Mouse (Mus musculus) kidney, adult 2 months (tissue): ENCODE measurements around the gene Ythdf2. TPM values are rescaled to one million over a fixed set of nuclear protein-coding genes. Genes with fewer than 3 reads are reported as not detected.
A peak's percentile ranks its signal among the peaks of the same experiment; 100 is the strongest.
"Not testable (repeated sequence)": the region's sequence is repeated elsewhere in the genome, so short reads cannot be mapped to it uniquely, and the experiment has no call there.

Experiments used
- DNase-seq: peaks from one replicate; pipeline ENCODE4 v3.0.0; 2021
- H3K27ac ChIP-seq: fragments of 200-500 bp; 2 replicates; pipeline ENCODE4 v1.5.1; 2012; ENCODE audit warnings: low read depth, low read length, control low read depth, inconsistent platforms; ENCODE audit not compliant: insufficient read depth
- H3K27me3 ChIP-seq: fragments of 200-500 bp; replicated peaks from 2 replicates; pipeline ENCODE4 v1.6.1; 2012; ENCODE audit warnings: mild to moderate bottlenecking, moderate library complexity, low read length, inconsistent platforms; ENCODE audit not compliant: control insufficient read depth, insufficient read depth
- H3K36me3 ChIP-seq: fragments of 200-500 bp; 2 replicates; pipeline ENCODE4 v1.6.1; 2012; ENCODE audit warnings: mild to moderate bottlenecking, moderate library complexity, low read length, inconsistent platforms; ENCODE audit not compliant: control insufficient read depth, insufficient read depth
- H3K4me1 ChIP-seq: fragments of 200-500 bp; 2 replicates; pipeline ENCODE4 v1.6.1; 2011; ENCODE audit warnings: low read length; ENCODE audit not compliant: control insufficient read depth, insufficient read depth
- H3K4me3 ChIP-seq: fragments of 200-500 bp; 2 replicates; pipeline ENCODE4 v1.5.1; 2011; ENCODE audit warnings: mild to moderate bottlenecking, low read depth, low read length, control low read depth; ENCODE audit not compliant: insufficient read depth
- CTCF ChIP-seq: fragments of 200-500 bp; conservative IDR thresholded peaks from 2 replicates; pipeline ENCODE4 v1.5.1; 2011; ENCODE audit warnings: low read depth, mild to moderate bottlenecking, control low read depth, low read length, moderate library complexity, mixed read lengths; ENCODE audit not compliant: insufficient read depth, insufficient read length
- POLR2A ChIP-seq: fragments of 200-500 bp; IDR thresholded peaks from one replicate; pipeline ENCODE4 v1.6.1; 2011; ENCODE audit warnings: low read depth, low read length, control low read depth
- WGBS: fragments of 180-500 bp; shearing (Covaris S2); methylation state at CpG from one replicate; pipeline ENCODE4 v1.1.7; 2018; 5-methylcytosine and 5-hydroxymethylcytosine counted together
- polyA plus RNA-seq: library from polyadenylated mRNA; depleted of rRNA; stranded (reverse); fragments of >200 nt; gene quantifications from 2 replicates; pipeline ENCODE4 v1.2.3, GENCODE M21; 2012

Ythdf2 gene
- polyA plus RNA-seq, 1 experiment, result 14.5 TPM

DNA sequence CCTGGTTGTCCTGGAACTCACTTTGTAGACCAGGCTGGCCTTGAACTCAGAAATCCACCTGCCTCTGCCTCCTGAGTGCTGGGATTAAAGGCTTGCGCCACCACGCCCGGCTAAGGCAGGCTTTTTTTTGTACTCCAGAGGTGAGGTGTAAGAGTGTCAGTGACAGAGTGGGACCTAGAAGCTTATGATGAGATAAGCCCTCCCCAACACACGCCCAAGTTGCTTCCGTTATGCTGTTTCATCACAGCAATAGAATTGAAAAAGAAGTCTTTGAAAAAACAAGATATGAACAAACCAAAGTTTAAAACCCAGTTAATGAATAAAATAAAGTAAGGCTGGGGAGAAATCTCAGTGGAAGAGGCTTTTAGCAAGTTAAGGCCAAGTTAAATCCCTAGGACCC is 18.3 kb upstream of the Ythdf2 start:
- no peak overlapping the region for H3K27ac ChIP-seq
- whole genome bisulfite sequencing, result 98% methylated on average over 5 of the region's 5 CpGs
- H3K36me3 ChIP-seq, result peaks cover 3% of the 10 kb centered on the region

DNA sequence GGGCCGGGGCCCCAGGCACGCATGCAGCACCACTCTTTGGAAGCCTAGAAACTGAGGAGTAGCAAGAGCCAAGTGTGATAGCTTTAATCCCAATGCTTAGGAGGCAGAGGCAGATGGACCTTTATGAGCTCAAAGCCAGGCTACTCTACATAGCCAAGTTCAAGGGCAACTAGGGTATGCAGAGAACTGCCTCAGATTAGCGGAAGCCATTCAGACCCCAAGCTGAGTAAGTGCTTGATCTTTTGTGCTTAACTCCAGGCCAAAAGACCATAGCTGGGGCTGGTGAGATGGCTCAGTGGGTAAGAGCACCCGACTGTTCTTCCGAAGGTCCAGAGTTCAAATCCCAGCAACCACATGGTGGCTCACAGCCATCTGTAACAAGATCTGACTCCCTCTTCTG is 9.9 kb upstream of the Ythdf2 start:
- not testable (repeated sequence) for H3K36me3 ChIP-seq, H3K27me3 ChIP-seq, DNase-seq, H3K4me1 ChIP-seq, H3K4me3 ChIP-seq, H3K27ac ChIP-seq
- WGBS, result 84% methylated on average over 5 of the region's 5 CpGs

More for the DNA sequence above, 18.3 kb upstream of the Ythdf2 start:
- no peak overlapping the region for H3K4me3 ChIP-seq
- TF ChIP-seq CTCF, result no peak
- no peak for TF ChIP-seq POLR2A
- no peaks in the 10 kb centered on the region for H3K27me3 ChIP-seq
- H3K4me1 ChIP-seq, result no peaks in the 10 kb centered on the region
- DNase-seq, result no peak

DNA sequence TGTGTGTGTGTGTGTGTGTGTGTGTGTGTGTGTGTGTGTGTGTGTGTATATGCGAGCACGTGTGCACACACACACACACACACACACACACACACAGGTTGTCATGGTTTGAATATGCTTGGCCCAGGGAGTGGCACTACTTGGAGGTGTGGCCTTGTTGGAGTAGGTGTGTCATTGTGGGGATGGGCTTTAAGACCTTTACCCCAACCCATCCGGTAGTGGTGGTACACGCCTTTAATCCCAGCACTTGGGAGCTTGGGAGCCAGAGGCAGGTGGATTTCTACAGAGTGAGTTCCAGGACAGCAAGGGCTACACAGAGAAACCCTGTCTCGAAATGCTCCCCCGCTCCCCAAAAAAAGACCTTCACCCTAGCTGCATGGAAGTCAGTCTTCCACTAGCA is 6.3 kb upstream of the Ythdf2 start:
- not testable (repeated sequence) for DNase-seq, H3K4me3 ChIP-seq, H3K36me3 ChIP-seq, H3K4me1 ChIP-seq, H3K27me3 ChIP-seq, H3K27ac ChIP-seq
- 74% methylated on average over 5 of the region's 6 CpGs for WGBS

DNA sequence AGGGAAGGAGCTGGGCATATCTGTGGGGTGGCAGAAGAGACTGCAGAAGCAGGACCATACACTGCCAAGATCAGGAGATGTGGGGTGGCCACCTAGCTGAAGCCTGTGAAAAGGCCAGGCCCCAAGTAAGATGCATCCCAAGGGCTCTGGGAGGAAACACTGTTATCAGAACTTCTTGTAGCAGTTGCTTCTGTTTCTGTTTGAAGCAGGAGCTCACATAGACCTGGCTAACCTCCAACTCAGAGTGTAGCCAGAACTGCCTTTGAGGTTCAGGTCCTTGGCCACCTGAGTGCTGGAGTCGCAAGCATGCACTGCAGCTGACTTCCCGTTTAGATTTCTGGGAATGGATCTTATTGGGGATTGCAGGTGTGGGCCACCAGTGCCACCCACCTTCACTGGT is 5.7 kb upstream of the Ythdf2 start:
- DNase-seq, result peak; percentile 18
- Histone ChIP-seq H3K4me3 (no peak overlapping the region), H3K36me3 (no peaks in the 10 kb centered on the region), H3K27me3 (no peaks in the 10 kb centered on the region), H3K27ac (no peak overlapping the region), H3K4me1 (no peaks in the 10 kb centered on the region)
- no peak for TF ChIP-seq CTCF
- TF ChIP-seq POLR2A, result no peak
- WGBS, result 55% methylated on average over 2 of the region's 2 CpGs

DNA sequence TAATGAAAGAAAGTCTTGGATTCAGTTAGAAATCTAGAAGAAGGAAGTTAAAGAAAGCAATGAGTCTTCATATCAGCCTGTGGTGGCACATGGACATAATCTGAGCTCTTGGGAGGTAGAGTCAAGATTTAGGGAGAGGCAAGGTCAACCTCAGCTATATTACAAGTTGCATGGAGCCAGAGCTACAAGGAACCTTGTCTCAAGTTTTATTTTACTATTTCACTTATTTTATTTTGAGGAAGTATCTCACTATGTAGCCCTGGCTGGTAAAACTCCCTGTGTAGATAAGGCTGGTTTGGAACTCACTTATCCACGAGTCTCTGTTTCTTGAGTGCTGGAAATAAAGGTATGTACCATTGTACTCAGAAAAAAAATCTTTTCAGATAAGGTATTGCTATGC is 4.5 kb upstream of the Ythdf2 start:
- WGBS, result 91% methylated on average over 1 of the region's 1 CpGs
- H3K27ac ChIP-seq, result no peak overlapping the region
- no peak for DNase-seq

DNA sequence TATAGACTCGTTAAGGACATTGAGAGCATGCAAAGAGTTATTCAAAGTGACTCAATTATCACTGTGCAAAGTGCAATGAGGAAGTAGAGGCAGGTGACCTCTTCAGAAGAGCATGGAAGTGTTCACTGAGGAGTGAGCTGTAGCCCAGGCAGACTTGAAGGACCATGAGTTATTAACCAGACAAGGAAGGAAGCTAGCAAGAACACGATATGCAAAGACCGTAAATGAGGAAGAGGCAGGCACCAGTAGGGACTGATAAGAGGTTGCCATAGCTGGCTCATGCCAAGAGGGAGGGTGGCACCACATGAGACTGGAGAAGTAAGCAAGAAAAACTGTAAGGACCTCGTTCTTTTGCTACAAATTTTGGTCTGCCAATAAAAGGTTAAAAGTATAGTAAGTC is 2.7 kb upstream of the Ythdf2 start:
- Histone ChIP-seq H3K36me3 (no peaks in the 10 kb centered on the region), H3K4me3 (no peak overlapping the region), H3K27ac (no peak overlapping the region), H3K4me1 (peaks cover 9% of the 10 kb centered on the region; the same call in 1 of the 2 replicates), H3K27me3 (no peaks in the 10 kb centered on the region)
- TF ChIP-seq POLR2A (no peak), CTCF (no peak)
- WGBS, result 52% methylated on average over 4 of the region's 4 CpGs
- no peak for DNase-seq

More for the DNA sequence above, 4.5 kb upstream of the Ythdf2 start:
- Histone ChIP-seq H3K4me1 (0 out of 2 replicates have a peak, but pooled peaks cover 3% of the 10 kb centered on the region), H3K27me3 (no peaks in the 10 kb centered on the region), H3K4me3 (no peak overlapping the region), H3K36me3 (no peaks in the 10 kb centered on the region)
- TF ChIP-seq POLR2A, result no peak
- no peak for TF ChIP-seq CTCF

DNA sequence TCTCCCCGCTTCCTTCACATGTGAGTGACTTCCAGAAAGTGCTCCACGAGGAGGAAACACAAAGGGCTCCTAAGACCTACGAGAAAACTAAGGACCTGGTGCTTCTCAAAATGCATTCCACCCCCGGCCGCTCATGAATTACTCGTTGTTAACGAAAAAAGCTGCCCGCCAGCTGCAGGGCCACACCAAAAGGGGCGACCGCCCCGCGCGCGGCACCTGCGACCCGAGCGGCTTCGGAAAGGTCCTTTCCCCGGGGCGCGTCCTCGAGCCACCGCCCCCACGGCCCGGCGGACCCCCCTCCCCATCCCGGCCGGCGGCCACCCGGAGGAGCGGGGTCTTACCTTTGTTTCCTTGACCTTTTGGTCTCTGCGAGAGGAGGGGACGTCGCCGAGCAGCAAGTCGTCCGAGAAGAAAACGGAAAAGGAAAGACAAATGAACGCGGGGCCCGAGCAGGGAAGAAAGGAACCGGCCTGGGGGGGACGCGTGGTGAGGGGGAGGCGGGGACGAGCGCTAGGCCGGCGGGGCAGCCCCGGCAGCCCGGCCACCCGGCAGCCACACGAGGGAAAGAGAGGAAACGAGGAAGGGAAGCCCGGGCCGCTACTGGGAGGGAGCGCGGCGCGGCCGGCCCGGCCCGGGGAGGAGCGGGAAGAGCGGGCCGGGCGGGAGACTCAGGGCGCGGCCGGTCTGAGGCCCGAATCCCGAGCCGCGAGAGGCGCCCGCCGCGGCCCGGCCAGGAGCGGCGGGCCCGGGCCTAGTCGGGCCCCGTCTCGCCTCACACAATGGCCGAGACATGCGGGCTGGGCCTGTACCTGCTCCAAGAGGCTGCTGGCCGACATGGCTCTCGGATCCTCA is 786 bp downstream of the Ythdf2 start:
- Histone ChIP-seq H3K27me3 (no peaks in the 10 kb centered on the region), H3K36me3 (no peaks in the 10 kb centered on the region; the same call in 1 of the 2 replicates), H3K4me3 (peak overlapping the region; percentile 99), H3K4me1 (peaks cover 9% of the 10 kb centered on the region; the same call in 1 of the 2 replicates), H3K27ac (peak overlapping the region; percentile 92)
- peak; percentile 26 for DNase-seq
- WGBS, result under 1% methylated on average over 86 of the region's 89 CpGs
- TF ChIP-seq POLR2A, result no peak
- no peak for TF ChIP-seq CTCF
